In the genomic region with DNA sequence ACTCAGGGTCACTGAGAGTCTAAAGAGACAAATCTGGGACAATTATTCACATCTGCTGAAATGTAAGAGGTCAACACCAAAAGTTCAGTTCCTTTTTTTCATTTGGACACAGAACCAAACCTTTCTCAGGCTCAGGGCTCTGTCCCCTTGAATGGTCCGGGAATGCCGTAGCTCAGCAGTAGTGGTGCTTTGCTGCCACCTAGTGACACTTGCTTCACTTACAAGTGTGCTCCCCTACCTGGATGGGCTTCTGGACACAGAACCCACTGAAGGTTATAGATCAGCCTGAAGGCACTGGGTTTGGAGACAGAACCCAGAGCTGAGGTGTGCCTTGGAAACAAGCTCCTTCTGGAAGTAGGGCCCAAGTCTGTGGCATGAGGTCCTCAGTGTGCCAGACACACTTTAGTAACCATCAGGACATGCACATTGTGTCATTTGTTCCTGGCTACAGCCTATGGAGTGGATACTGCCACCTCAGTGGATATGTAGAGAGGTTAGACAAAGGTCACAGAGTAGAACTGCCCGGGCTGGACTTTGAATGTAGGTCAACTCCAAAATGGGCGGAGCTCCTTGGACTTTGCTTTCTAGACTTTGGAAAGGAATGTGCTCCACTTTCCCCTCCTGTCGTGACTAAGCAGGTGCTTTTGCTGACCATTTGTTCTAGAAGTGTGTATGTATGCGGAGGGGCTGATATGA, we compare ENCODE assay signal across 9 mouse cellular contexts. TPM values are rescaled to one million over a fixed set of nuclear protein-coding genes. Genes with fewer than 3 reads are reported as not detected.
A peak's percentile ranks its signal among the peaks of the same experiment; 100 is the strongest.
DNase-seq lines count a peak whose midpoint lies in the region; ATAC-seq and TF ChIP-seq lines count a peak whose summit lies in the region.
"Had no signal": no experiment of that assay in that cellular context is flagged by ENCODE, and none has a peak within 500 bp of the region (broad histone marks: within the 10 kb centered on the region; RNA-seq: fewer than 3 reads in every experiment).

No protein-coding gene starts in this region.

- H3K36me3 ChIP-seq in testis, adult 2 months (ENCODE audit: control insufficient read depth, insufficient read depth, low read length), result no peaks in the 10 kb centered on the region
- no peaks in the 10 kb centered on the region for H3K36me3 ChIP-seq in intestine, postnatal 0 days (ENCODE audit: control insufficient read depth, insufficient read depth)
- no peaks in the 10 kb centered on the region for H3K36me3 ChIP-seq in midbrain, embryonic 14.5 days (ENCODE audit: control insufficient read depth, insufficient read depth, low read length)
- H3K36me3 ChIP-seq: stomach, embryonic 15.5 days had no signal

- H3K4me1 ChIP-seq in testis, adult 2 months (ENCODE audit: control insufficient read depth, insufficient read depth, low read length), result no peaks in the 10 kb centered on the region
- H3K4me1 ChIP-seq in intestine, postnatal 0 days (replicated peaks; ENCODE audit: control insufficient read depth, insufficient read depth, low read length), result no peaks in the 10 kb centered on the region
- H3K4me1 ChIP-seq in midbrain, embryonic 14.5 days (ENCODE audit: control insufficient read depth, insufficient read depth, low read length), result no peaks in the 10 kb centered on the region
- H3K4me1 ChIP-seq: stomach, embryonic 15.5 days had no signal

- ATAC-seq in common myeloid progenitor, adult 5-6 weeks (replicated peaks; ENCODE audit: low read depth, poor library complexity, severe bottlenecking), result peak; percentile 66; the same call in 1 of the 2 replicates
- peak; percentile 65 for ATAC-seq in intestine, postnatal 0 days
- ATAC-seq in midbrain, embryonic 14.5 days (ENCODE audit: low FRiP score, low TSS enrichment), result no peak; the same call in 1 of the 2 replicates

- H3K27me3 ChIP-seq in testis, adult 2 months (ENCODE audit: control insufficient read depth, insufficient read depth, low read length), result no peaks in the 10 kb centered on the region
- H3K27me3 ChIP-seq in intestine, postnatal 0 days (replicated peaks; ENCODE audit: control insufficient read depth, insufficient read depth, low read length), result no peaks in the 10 kb centered on the region
- H3K27me3 ChIP-seq in midbrain, embryonic 14.5 days (ENCODE audit: control insufficient read depth, insufficient read depth, low read length), result no peaks in the 10 kb centered on the region
- H3K27me3 ChIP-seq: stomach, embryonic 15.5 days had no signal

- peak; percentile 77; the same call in 1 of the 2 replicates for TF ChIP-seq CTCF in testis, adult 2 months (IDR thresholded peaks at IDR 0.05; ENCODE audit: control insufficient read depth, insufficient read depth, insufficient replicate concordance, low read depth, low read length)
- peak; percentile 98 for TF ChIP-seq CTCF in intestine, postnatal 0 days (IDR thresholded peaks at IDR 0.05; ENCODE audit: low read depth)

- H3K9me3 ChIP-seq in intestine, postnatal 0 days (ENCODE audit: control insufficient read depth), result no peaks in the 10 kb centered on the region
- no peaks in the 10 kb centered on the region for H3K9me3 ChIP-seq in midbrain, embryonic 14.5 days (ENCODE audit: control insufficient read depth, low read length)
- H3K9me3 ChIP-seq: stomach, embryonic 15.5 days had no signal

- H3K27ac ChIP-seq in testis, adult 2 months (ENCODE audit: control insufficient read depth, insufficient read depth, low read depth, low read length), result no peak overlapping the region
- H3K27ac ChIP-seq in intestine, postnatal 0 days (ENCODE audit: low read depth, low read length), result no peak overlapping the region
- H3K27ac ChIP-seq in midbrain, embryonic 14.5 days (replicated peaks; ENCODE audit: low read depth, low read length), result no peak overlapping the region
- H3K27ac ChIP-seq: stomach, embryonic 15.5 days had no signal

- intact Hi-C loops in left cerebral cortex, postnatal 25 days (cut with DNase I), result loop anchor here (1.0 to 5.0 kb wide), 3 partner anchors 67 to 449 kb away; no protein-coding TSS in a partner anchor

- DNase-seq in testis, postnatal 14 days (ENCODE audit: low spot score), result no peak
- peak; percentile 78 for DNase-seq in gastrocnemius, postnatal 10 days
- DNase-seq in left cerebral cortex, postnatal 25 days (ENCODE audit: low spot score in 2 of 2), result peak; percentile 63 to 67
- DNase-seq in midbrain, embryonic 14.5 days, result peak; percentile 93
- DNase-seq in spleen, adult 12 weeks (ENCODE audit: low spot score), result peak; percentile 42

- no peak overlapping the region for H3K4me3 ChIP-seq in testis, adult 2 months (ENCODE audit: control insufficient read depth, low read depth, low read length)
- H3K4me3 ChIP-seq in intestine, postnatal 0 days (ENCODE audit: low read depth, low read length), result no peak overlapping the region
- H3K4me3 ChIP-seq in midbrain, embryonic 14.5 days (replicated peaks; ENCODE audit: low read depth, low read length), result no peak overlapping the region
- H3K4me3 ChIP-seq: stomach, embryonic 15.5 days had no signal

- H3K9ac ChIP-seq in intestine, postnatal 0 days (ENCODE audit: low read depth, low read length), result no peak overlapping the region
- H3K9ac ChIP-seq in midbrain, embryonic 14.5 days (replicated peaks; ENCODE audit: low read length), result no peak overlapping the region
- H3K9ac ChIP-seq: stomach, embryonic 15.5 days had no signal

- 18% methylated on average over 6 of the region's 6 CpGs for WGBS in intestine, postnatal 0 days
- 36% methylated on average over 6 of the region's 6 CpGs for WGBS in midbrain, embryonic 14.5 days

- H3K4me2 ChIP-seq in intestine, postnatal 0 days (replicated peaks; ENCODE audit: low read depth), result no peak overlapping the region
- H3K4me2 ChIP-seq in midbrain, embryonic 14.5 days (ENCODE audit: low read length), result no peak overlapping the region
- H3K4me2 ChIP-seq: stomach, embryonic 15.5 days had no signal

- no peak for TF ChIP-seq POLR2A in testis, adult 2 months (IDR thresholded peaks at IDR 0.05; ENCODE audit: control insufficient read depth, low read depth, low read length)

RNA-seq across cellular contexts. Expression of gene Aqp8, which starts 3.7 kb away (rescaled TPM):
- polyA plus RNA-seq in testis, adult 2 months (2012; rRNA removed), result 23.1 and 35.7 TPM in 2 replicates
- total RNA-seq in common myeloid progenitor, adult 5-6 weeks (2017), result not detected in 2 replicates
- total RNA-seq in gastrocnemius, postnatal 10 days (2021), result not detected
- polyA plus RNA-seq in intestine, postnatal 0 days (2015; fragmentation: Nextera tagmentation; extraction: Ambion mirVana), result 23.1 and 30.8 TPM in 2 replicates
- not detected for total RNA-seq in left cerebral cortex, postnatal 25 days (2021)
- polyA plus RNA-seq in midbrain, embryonic 14.5 days (2014; fragmentation: Nextera tagmentation; extraction: Ambion mirVana), result not detected in 2 replicates

RNA-seq across cellular contexts. Expression of gene Zkscan2, which starts 34.4 kb away (rescaled TPM):
- polyA plus RNA-seq in testis, adult 2 months (2012; rRNA removed), result 1.9 and 2.5 TPM in 2 replicates
- not detected in 2 replicates for total RNA-seq in common myeloid progenitor, adult 5-6 weeks (2017)
- total RNA-seq in gastrocnemius, postnatal 10 days (2021), result under 1 TPM; 0.33 to 0.52 TPM
- 0.31 and 0.38 TPM in 2 replicates for polyA plus RNA-seq in intestine, postnatal 0 days (2015; fragmentation: Nextera tagmentation; extraction: Ambion mirVana)
- 10 to 100 TPM; 14.3 to 18.8 TPM for total RNA-seq in left cerebral cortex, postnatal 25 days (2021)
- 17.9 and 18.6 TPM in 2 replicates for polyA plus RNA-seq in midbrain, embryonic 14.5 days (2014; fragmentation: Nextera tagmentation; extraction: Ambion mirVana)

Comparison
In these comparisons a context has a peak if more than half of its experiments do, and no peak if none do; other contexts are left out.
1. RNA of gene Zkscan2, which starts 34.4 kb away (total RNA-seq): 14.3 to 18.8 TPM in left cerebral cortex, postnatal 25 days; 0.33 to 0.52 TPM in gastrocnemius, postnatal 10 days and not detected in common myeloid progenitor, adult 5-6 weeks; every median in the first group is over 10 times any median in the second.